Mouse (Mus musculus) hindbrain, embryonic 14.5 days (tissue): Measurements from ENCODE around the gene Unc45a. TPM values are rescaled to one million over a fixed set of nuclear protein-coding genes. Genes with fewer than 3 reads are reported as not detected.

Experiments
- ATAC-seq: fragments of 200-750 bp; cut with Nextera tagmentation; 2 replicates; pipeline ENCODE4 v1.8.0; 2017; ENCODE audit warnings: moderate number of reproducible peaks, mild to moderate bottlenecking, moderate TSS enrichment, moderate library complexity; ENCODE audit not compliant: low FRiP score
- DNase-seq: peaks from one replicate; pipeline ENCODE4 v3.0.0-alpha.2; 2015; ENCODE audit warnings: low spot score
- H3K27ac ChIP-seq: fragments of 300-500 bp; sonication (generic); 2 replicates; pipeline ENCODE4 v1.5.1; 2014; ENCODE audit warnings: mild to moderate bottlenecking, moderate library complexity
- H3K27me3 ChIP-seq: fragments of 300-500 bp; sonication (generic); 2 replicates; pipeline ENCODE4 v1.6.1; 2014; ENCODE audit warnings: mild to moderate bottlenecking, low read length, mixed read lengths; ENCODE audit not compliant: control insufficient read depth, insufficient read depth
- H3K36me3 ChIP-seq: fragments of 300-500 bp; sonication (generic); replicated peaks from 2 replicates; pipeline ENCODE4 v1.6.1; 2014; ENCODE audit not compliant: control insufficient read depth, insufficient read depth
- H3K4me1 ChIP-seq: fragments of 300-500 bp; sonication (generic); replicated peaks from 2 replicates; pipeline ENCODE4 v1.6.1; 2014; ENCODE audit warnings: antibody characterized with exemption, low read length, mixed read lengths; ENCODE audit not compliant: control insufficient read depth, insufficient read depth
- H3K4me2 ChIP-seq: fragments of 300-500 bp; sonication (generic); replicated peaks from 2 replicates; pipeline ENCODE4 v1.6.1; 2014; ENCODE audit warnings: mild to moderate bottlenecking, moderate library complexity
- H3K4me3 ChIP-seq: fragments of 300-500 bp; sonication (generic); replicated peaks from 2 replicates; pipeline ENCODE4 v1.5.1; 2014; ENCODE audit warnings: mild to moderate bottlenecking, low read length
- H3K9ac ChIP-seq: fragments of 300-500 bp; sonication (generic); 2 replicates; pipeline ENCODE4 v1.6.1; 2014
- H3K9me3 ChIP-seq: fragments of 300-500 bp; sonication (generic); 2 replicates; pipeline ENCODE4 v1.6.1; 2016; ENCODE audit warnings: low read length; ENCODE audit not compliant: control insufficient read depth
- WGBS: fragments of 180-500 bp; shearing (Covaris S2); extraction: QIAGEN DNeasy Blood & Tissue Kit; methylation state at CpG from one replicate; pipeline ENCODE4 v1.1.7; 2014; 5-methylcytosine and 5-hydroxymethylcytosine counted together
- polyA plus RNA-seq: library from polyadenylated mRNA; unstranded; fragments of >200 nt; fragmentation: Nextera tagmentation; extraction: Ambion mirVana; gene quantifications from 2 replicates; pipeline ENCODE4 v1.2.1, GENCODE M21; 2014

Unc45a gene
- polyA plus RNA-seq, 1 experiment from 2014 or later = 43.3 TPM

DNA sequence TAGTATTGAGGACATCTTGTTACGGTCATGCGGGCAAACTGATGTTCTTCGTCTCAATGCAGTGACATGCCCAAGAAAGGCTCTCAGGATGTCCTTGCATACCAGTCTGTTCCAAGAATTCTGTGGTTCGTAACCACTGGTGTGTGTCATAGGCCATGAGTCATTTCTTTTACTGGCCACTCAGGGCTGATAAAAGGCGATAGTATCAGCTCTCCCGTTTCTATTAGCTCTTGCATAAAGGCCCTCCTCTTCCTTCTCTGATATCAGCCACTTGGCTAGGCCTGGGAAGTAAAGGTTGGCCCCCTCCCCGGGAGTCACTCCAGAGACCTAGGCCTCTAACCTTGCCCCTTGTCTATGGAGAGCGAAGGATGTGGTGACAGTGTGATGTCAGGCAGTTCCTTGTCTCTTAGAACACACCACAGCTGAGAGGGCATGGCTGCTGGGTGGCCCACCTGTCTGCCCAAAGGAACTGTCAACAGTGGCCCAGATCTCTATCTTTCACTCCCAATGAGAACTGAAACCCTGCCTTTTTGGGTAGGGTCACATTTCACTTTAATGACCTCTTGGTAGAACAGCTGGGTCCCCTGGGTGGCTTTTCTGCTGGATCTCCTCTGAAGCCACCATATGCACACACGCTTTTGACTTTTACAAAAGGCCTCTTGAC, 34.7 kb upstream of the Unc45a start:
- H3K9me3 ChIP-seq = no peaks in the 10 kb centered on the region
- WGBS = 85% methylated on average over 9 of the region's 9 CpGs
- H3K9ac ChIP-seq = no peak overlapping the region
- DNase-seq (no peak), ATAC-seq (no peak)
- H3K4me1 ChIP-seq = no peaks in the 10 kb centered on the region; the same call in 1 of the 2 replicates
- H3K4me3 ChIP-seq = no peak overlapping the region
- H3K27me3 ChIP-seq = no peaks in the 10 kb centered on the region
- no peaks in the 10 kb centered on the region for H3K36me3 ChIP-seq
- H3K27ac ChIP-seq = no peak overlapping the region
- no peak overlapping the region for H3K4me2 ChIP-seq

DNA sequence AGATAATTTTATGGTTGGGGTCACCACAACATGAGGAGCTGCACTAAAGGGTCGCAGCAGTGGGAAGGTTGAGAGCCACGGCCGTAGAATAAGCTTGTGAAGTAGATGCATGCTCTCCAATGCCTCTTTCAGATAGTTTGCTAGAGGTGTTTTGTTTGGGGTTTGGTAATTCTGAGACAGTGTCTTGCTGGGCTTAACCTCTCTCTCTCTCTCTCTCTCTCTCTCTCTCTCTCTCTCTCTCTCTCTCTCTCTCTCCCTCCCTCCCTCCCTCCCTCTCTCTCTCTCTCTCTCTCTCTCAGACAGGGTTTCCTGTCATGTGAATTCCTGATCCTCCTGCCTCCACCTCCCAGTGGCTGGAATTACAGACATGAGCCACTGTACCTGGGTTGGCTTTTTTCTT, 33.9 kb upstream of the Unc45a start:
- Histone ChIP-seq H3K36me3 (no peaks in the 10 kb centered on the region), H3K9ac (no peak overlapping the region), H3K4me2 (no peak overlapping the region), H3K4me1 (peaks cover 7% of the 10 kb centered on the region), H3K27ac (no peak overlapping the region), H3K4me3 (no peak overlapping the region), H3K9me3 (no peaks in the 10 kb centered on the region), H3K27me3 (no peaks in the 10 kb centered on the region)
- ATAC-seq = no peak
- no peak for DNase-seq
- 90% methylated on average over 3 of the region's 3 CpGs for WGBS

DNA sequence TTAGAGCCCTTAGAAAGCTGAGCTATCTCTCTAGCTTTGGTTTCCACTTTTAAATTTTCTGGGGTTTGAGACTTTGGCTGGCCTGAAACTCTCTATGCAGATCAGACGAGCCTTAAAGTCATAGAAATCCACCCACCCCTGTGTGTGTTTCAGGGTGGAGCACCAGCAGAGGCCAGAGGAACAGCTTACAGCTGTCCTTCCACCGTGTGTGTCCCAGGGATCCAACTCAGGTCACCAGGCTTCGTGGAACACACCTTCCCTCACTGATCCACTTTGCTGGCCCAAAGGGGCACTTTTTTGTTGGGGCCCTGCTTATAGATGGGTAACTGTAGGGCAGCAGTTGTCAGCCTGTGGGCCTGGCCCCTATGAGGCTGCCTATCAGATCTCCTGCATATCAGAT, 33.5 kb upstream of the Unc45a start:
- WGBS = 57% methylated on average over 3 of the region's 3 CpGs
- ATAC-seq (no peak), DNase-seq (no peak)
- Histone ChIP-seq H3K27me3 (no peaks in the 10 kb centered on the region), H3K4me3 (no peak overlapping the region), H3K4me2 (no peak overlapping the region), H3K4me1 (peaks cover 11% of the 10 kb centered on the region), H3K27ac (no peak overlapping the region), H3K36me3 (no peaks in the 10 kb centered on the region), H3K9me3 (no peaks in the 10 kb centered on the region), H3K9ac (no peak overlapping the region)

DNA sequence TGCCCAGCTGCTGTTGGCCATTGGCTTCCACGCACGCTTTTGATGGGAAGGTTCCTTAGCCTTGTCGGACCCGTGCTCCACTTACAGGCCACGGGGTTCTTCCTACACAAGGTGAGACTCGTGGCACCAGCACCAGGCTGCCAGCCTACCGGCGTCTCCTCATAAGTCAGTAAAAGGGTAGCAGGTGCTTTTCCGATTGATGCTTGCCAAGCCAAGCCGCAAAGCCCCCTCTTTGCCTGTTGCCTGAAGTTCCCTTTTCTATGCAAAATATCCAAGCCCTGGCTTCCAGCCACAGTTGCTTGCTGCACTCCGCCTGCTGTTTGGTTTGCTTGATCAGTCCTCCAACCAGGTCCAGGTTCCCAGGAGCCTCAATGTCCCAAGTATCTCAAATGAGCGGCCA, 33.0 kb upstream of the Unc45a start:
- Histone ChIP-seq H3K4me3 (no peak overlapping the region), H3K4me2 (no peak overlapping the region), H3K9me3 (no peaks in the 10 kb centered on the region), H3K9ac (no peak overlapping the region), H3K27ac (no peak overlapping the region), H3K4me1 (peaks cover 16% of the 10 kb centered on the region), H3K27me3 (no peaks in the 10 kb centered on the region), H3K36me3 (no peaks in the 10 kb centered on the region)
- DNase-seq (no peak), ATAC-seq (no peak)
- WGBS = 77% methylated on average over 12 of the region's 12 CpGs

DNA sequence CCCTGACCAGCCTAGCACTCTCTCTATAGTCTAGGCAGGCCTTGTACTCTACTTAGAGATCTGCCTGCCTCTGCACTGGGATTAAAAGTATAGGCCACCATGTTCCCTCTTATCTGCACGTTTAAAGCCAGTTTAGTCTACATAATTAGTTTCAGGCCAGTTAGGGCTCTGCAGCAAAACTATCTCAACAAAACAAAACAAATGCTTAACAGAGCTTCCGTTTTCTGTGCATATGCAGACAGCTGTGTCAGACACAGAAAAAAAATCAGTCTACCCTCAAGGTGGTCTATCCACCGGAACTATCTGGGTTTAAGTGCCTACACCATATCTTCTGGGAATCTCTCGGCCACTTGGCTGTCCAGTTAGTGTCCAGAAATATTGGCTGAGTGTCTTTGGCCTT, 32.5 kb upstream of the Unc45a start:
- H3K4me1 ChIP-seq = peaks cover 16% of the 10 kb centered on the region
- DNase-seq (no peak), ATAC-seq (no peak)
- H3K9ac ChIP-seq = no peak overlapping the region
- no peaks in the 10 kb centered on the region for H3K27me3 ChIP-seq
- H3K36me3 ChIP-seq = peaks cover 4% of the 10 kb centered on the region
- no peaks in the 10 kb centered on the region for H3K9me3 ChIP-seq
- no peak overlapping the region for H3K4me2 ChIP-seq
- no peak overlapping the region for H3K27ac ChIP-seq
- no peak overlapping the region for H3K4me3 ChIP-seq
- 79% methylated on average over 4 of the region's 4 CpGs for WGBS

DNA sequence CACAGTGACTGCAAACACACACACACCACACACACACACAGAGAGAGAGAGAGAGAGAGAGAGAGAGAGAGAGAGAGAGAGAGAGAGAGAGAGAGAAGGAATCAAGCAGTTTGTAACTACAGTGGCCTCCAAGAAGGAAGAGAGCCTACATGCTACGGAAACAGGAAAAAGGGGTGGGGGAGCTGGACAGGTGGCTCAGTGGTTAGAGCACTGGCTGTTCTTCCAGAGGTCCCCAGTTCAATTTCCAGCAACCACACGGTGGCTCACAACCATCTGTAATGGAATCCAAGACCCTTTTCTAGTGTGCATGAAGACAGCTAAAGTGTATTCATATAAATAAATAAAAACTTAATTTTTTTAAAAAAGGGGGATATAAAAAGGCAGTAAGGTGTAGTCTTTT, 31.9 kb upstream of the Unc45a start:
- no peak for DNase-seq
- 63% methylated on average over 2 of the region's 2 CpGs for WGBS
- no peak for ATAC-seq

DNA sequence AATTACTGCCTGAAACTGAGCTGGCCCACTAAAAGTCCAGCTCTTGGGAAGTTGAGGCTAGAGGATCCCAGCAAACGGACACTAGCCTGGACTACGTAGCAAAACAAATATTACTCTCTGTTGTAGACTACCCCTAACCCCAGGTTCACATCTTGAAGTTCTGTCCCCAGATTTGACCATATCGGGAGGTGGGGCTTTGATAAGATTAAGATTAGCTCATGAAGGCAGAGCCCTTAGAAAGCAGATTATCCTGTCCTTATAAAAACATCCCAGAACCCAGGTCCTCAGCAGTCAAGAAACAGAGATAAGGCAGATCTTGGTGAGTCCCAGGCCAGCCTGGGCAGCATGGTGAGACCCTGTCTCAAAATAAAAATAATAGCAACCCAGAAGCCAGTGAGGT, 31.4 kb upstream of the Unc45a start:
- ATAC-seq (no peak), DNase-seq (no peak)
- Histone ChIP-seq H3K27me3 (no peaks in the 10 kb centered on the region), H3K4me2 (no peak overlapping the region), H3K36me3 (peaks cover 16% of the 10 kb centered on the region), H3K4me3 (no peak overlapping the region), H3K27ac (no peak overlapping the region), H3K9ac (no peak overlapping the region), H3K4me1 (peaks cover 16% of the 10 kb centered on the region), H3K9me3 (no peaks in the 10 kb centered on the region)
- WGBS = 89% methylated on average over 3 of the region's 3 CpGs

More for the DNA sequence above, 31.9 kb upstream of the Unc45a start:
- no peak overlapping the region for H3K27ac ChIP-seq
- no peak overlapping the region for H3K9ac ChIP-seq
- no peak overlapping the region for H3K4me3 ChIP-seq
- no peaks in the 10 kb centered on the region for H3K9me3 ChIP-seq
- no peaks in the 10 kb centered on the region for H3K27me3 ChIP-seq
- H3K4me2 ChIP-seq = no peak overlapping the region
- peaks cover 16% of the 10 kb centered on the region for H3K4me1 ChIP-seq
- H3K36me3 ChIP-seq = peaks cover 11% of the 10 kb centered on the region

DNA sequence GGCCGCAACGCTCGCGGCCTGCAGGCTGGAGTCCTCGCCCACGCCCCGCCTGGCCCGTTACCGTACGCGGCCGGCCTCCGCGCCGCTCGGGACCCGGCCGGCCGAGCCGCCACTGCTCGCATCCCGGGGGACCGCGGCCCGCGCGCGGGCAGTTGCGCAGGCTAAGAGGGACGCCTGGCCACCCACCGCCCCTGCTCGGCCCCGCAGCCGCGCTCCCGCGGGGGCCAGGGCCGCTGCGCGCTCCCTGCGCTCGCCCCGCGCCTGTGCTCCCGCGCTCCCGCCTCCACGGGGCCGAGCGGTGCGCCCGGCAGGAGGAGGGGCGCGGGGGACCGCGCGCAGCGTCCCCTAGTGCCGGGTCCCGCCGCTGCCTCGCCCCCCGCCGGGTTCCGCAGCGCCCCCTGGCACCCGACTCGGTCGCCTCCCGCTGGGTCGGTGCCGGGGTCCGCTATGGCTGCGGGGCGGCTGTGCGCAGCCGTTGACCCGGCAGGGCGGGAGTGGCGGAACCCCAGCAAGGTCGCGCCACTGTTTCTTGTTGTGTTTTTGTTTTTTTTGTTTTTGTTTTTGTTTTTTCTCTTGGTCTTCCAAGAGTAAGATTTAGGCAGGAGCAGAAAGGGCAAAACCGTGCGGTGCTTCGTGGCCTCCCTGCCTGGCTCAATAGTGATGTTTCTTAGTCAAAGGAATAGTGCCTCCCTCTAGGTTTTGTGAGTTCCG, 30.4 kb upstream of the Unc45a start, which contains the start of gene Man2a2:
Man2a2 (minus strand) TSS at position 335 of the 711 bp plus-strand sequence.
- Histone ChIP-seq H3K27me3 (no peaks in the 10 kb centered on the region), H3K36me3 (peaks cover 26% of the 10 kb centered on the region), H3K9ac (peak within 1 kb of the TSS; percentile 81), H3K4me2 (peak within 1 kb of the TSS; percentile 82), H3K4me1 (peaks cover 16% of the 10 kb centered on the region), H3K9me3 (no peaks in the 10 kb centered on the region), H3K4me3 (peak within 1 kb of the TSS; percentile 68), H3K27ac (peak within 1 kb of the TSS; percentile 80)
- DNase-seq = peak; percentile 82
- WGBS = under 1% methylated on average over 58 of the region's 86 CpGs
- peak; percentile 71 for ATAC-seq

DNA sequence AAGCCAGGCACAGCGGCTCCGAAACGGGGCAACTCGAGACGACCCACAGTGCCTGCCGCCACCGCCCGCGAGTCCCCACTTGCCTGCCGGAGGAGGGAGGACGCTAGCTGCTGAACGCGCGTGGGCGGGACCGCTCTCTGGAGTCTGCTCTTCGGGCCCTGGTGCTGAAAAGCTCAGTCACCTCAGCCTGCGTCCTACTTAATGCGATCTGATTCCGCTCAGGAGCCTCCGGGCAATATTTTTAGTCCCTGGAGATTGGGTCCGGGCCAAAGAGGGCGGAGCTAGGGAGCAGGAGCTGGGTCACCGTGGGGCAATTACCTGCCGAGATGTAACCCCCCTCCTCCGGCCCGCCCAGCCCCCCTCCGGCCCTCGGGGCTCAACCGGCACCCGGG, 29.8 kb upstream of the Unc45a start:
- H3K27me3 ChIP-seq = no peaks in the 10 kb centered on the region
- peak; percentile 68 for DNase-seq
- peak overlapping the region; percentile 81 for H3K9ac ChIP-seq
- peaks cover 31% of the 10 kb centered on the region for H3K36me3 ChIP-seq
- peak; percentile 31 for ATAC-seq
- under 1% methylated on average over 26 of the region's 31 CpGs for WGBS
- peak overlapping the region; percentile 82 for H3K4me2 ChIP-seq
- peaks cover 16% of the 10 kb centered on the region for H3K4me1 ChIP-seq
- peak overlapping the region; percentile 68 for H3K4me3 ChIP-seq
- H3K27ac ChIP-seq = peak overlapping the region; percentile 80
- H3K9me3 ChIP-seq = no peaks in the 10 kb centered on the region
